Mouse (Mus musculus) thymus, postnatal 4 days (tissue): ENCODE data around the gene Usp46.

Experiments
- DNase-seq: peaks from one replicate; pipeline ENCODE4 v3.0.0; 2021

Usp46 gene

GRCm38 (mm10) chr5:74067346-74067745 is 885 bp downstream of the Usp46 start:
- no peak for DNase-seq

GRCm38 (mm10) chr5:74066416-74067115 is 1.7 kb downstream of the Usp46 start:
- no peak for DNase-seq

GRCm38 (mm10) chr5:74065565-74066275 is 2.5 kb downstream of the Usp46 start:
- DNase-seq: no peak

GRCm38 (mm10) chr5:74064844-74065243 is 3.4 kb downstream of the Usp46 start:
- no peak for DNase-seq

GRCm38 (mm10) chr5:74063226-74063747 is 4.9 kb downstream of the Usp46 start:
- no peak for DNase-seq

GRCm38 (mm10) chr5:74062266-74062665 is 6.0 kb downstream of the Usp46 start:
- DNase-seq: no peak

GRCm38 (mm10) chr5:74061408-74062047 is 6.7 kb downstream of the Usp46 start:
- DNase-seq: no peak

GRCm38 (mm10) chr5:74052171-74052909 is 15.9 kb downstream of the Usp46 start:
- DNase-seq: no peak

GRCm38 (mm10) chr5:74051394-74052170 is 16.6 kb downstream of the Usp46 start:
- DNase-seq: no peak

- peak; percentile 17 for DNase-seq
Observed at GRCm38 (mm10) chr5:74050903-74051302, 17.3 kb downstream of the Usp46 start.

GRCm38 (mm10) chr5:74048846-74049495 is 19.3 kb downstream of the Usp46 start:
- DNase-seq: no peak

GRCm38 (mm10) chr5:74044591-74044990 is 23.6 kb downstream of the Usp46 start:
- no peak for DNase-seq

GRCm38 (mm10) chr5:74042796-74043340 is 25.4 kb downstream of the Usp46 start:
- DNase-seq: no peak

- DNase-seq: no peak
Observed at GRCm38 (mm10) chr5:74040541-74040940, 27.7 kb downstream of the Usp46 start.

- no peak for DNase-seq
Observed at GRCm38 (mm10) chr5:74035454-74035853, 32.8 kb downstream of the Usp46 start.

- DNase-seq: no peak
Observed at GRCm38 (mm10) chr5:74034177-74034576, 34.1 kb downstream of the Usp46 start.

- DNase-seq: no peak
Observed at GRCm38 (mm10) chr5:74029787-74030186, 38.4 kb downstream of the Usp46 start.

- DNase-seq: no peak
Observed at GRCm38 (mm10) chr5:74028691-74029479, 39.3 kb downstream of the Usp46 start.

GRCm38 (mm10) chr5:74028221-74028620 is 40.0 kb downstream of the Usp46 start:
- DNase-seq: no peak

GRCm38 (mm10) chr5:74020506-74020905 is 47.7 kb downstream of the Usp46 start:
- DNase-seq: no peak
